Mouse (Mus musculus): ENCODE data around the gene Casc3. TPM values are rescaled to one million over a fixed set of nuclear protein-coding genes. Genes with fewer than 3 reads are reported as not detected.
"Not testable (repeated sequence)": the region's sequence is repeated elsewhere in the genome, so short reads cannot be mapped to it uniquely, and the experiment has no call there.

Casc3 gene
- polyA plus RNA-seq, 1 experiment from 2014 or later, result 34.5 TPM

- WGBS, result 37% methylated on average over 4 of the region's 4 CpGs
- H3K9me3 ChIP-seq (ENCODE audit: control insufficient read depth, low read length), result no peaks in the 10 kb centered on the region
- H3K4me2 ChIP-seq (ENCODE audit: low read length), result peak overlapping the region; percentile 77
- no peaks in the 10 kb centered on the region for H3K27me3 ChIP-seq (replicated peaks; ENCODE audit: control insufficient read depth, insufficient read depth, low read length)
- peak overlapping the region; percentile 100 for H3K4me3 ChIP-seq (ENCODE audit: low read depth, low read length)
- H3K4me1 ChIP-seq (replicated peaks; ENCODE audit: control insufficient read depth, insufficient read depth, low read length), result peaks cover 23% of the 10 kb centered on the region
- peak overlapping the region; percentile 98 for H3K9ac ChIP-seq (ENCODE audit: low read length)
- no peak for DNase-seq (ENCODE audit: low spot score)
- peaks cover 46% of the 10 kb centered on the region for H3K36me3 ChIP-seq (ENCODE audit: control insufficient read depth, insufficient read depth, low read length)
- ATAC-seq (replicated peaks; ENCODE audit: low FRiP score, low TSS enrichment, low read depth), result no peak
- H3K27ac ChIP-seq (ENCODE audit: low read depth), result no peak overlapping the region
Measured at GRCm38 (mm10) chr11:98797909-98798308, 6.8 kb upstream of the Casc3 start.

GRCm38 (mm10) chr11:98808417-98808816 lies 3.7 kb downstream of the Casc3 start:
- no peak overlapping the region for H3K9ac ChIP-seq (ENCODE audit: low read length)
- ATAC-seq (replicated peaks; ENCODE audit: low FRiP score, low TSS enrichment, low read depth), result no peak
- peak overlapping the region; percentile 97; the same call in 1 of the 2 replicates for H3K27ac ChIP-seq (ENCODE audit: low read depth)
- DNase-seq (ENCODE audit: low spot score), result no peak
- no peaks in the 10 kb centered on the region for H3K9me3 ChIP-seq (ENCODE audit: control insufficient read depth, low read length)
- WGBS, result 65% methylated on average over 2 of the region's 2 CpGs
- peaks cover 74% of the 10 kb centered on the region for H3K36me3 ChIP-seq (ENCODE audit: control insufficient read depth, insufficient read depth, low read length)
- H3K4me3 ChIP-seq (ENCODE audit: low read depth, low read length), result no peak overlapping the region
- peaks cover 16% of the 10 kb centered on the region for H3K4me1 ChIP-seq (replicated peaks; ENCODE audit: control insufficient read depth, insufficient read depth, low read length)
- H3K4me2 ChIP-seq (ENCODE audit: low read length), result peak overlapping the region; percentile 53
- no peaks in the 10 kb centered on the region for H3K27me3 ChIP-seq (replicated peaks; ENCODE audit: control insufficient read depth, insufficient read depth, low read length)

GRCm38 (mm10) chr11:98809457-98810290 lies 5.0 kb downstream of the Casc3 start:
- DNase-seq (ENCODE audit: low spot score) (peak; percentile 96), ATAC-seq (replicated peaks; ENCODE audit: low FRiP score, low TSS enrichment, low read depth) (peak; percentile 99)
- Histone ChIP-seq H3K4me3 (ENCODE audit: low read depth, low read length) (peak overlapping the region; percentile 75), H3K36me3 (ENCODE audit: control insufficient read depth, insufficient read depth, low read length) (peaks cover 73% of the 10 kb centered on the region), H3K27ac (ENCODE audit: low read depth) (peak overlapping the region; percentile 97), H3K9ac (ENCODE audit: low read length) (peak overlapping the region; percentile 86), H3K4me2 (ENCODE audit: low read length) (peak overlapping the region; percentile 88), H3K4me1 (replicated peaks; ENCODE audit: control insufficient read depth, insufficient read depth, low read length) (peaks cover 16% of the 10 kb centered on the region), H3K9me3 (ENCODE audit: control insufficient read depth, low read length) (no peaks in the 10 kb centered on the region), H3K27me3 (replicated peaks; ENCODE audit: control insufficient read depth, insufficient read depth, low read length) (no peaks in the 10 kb centered on the region)
- WGBS, result under 1% methylated on average over 73 of the region's 84 CpGs

GRCm38 (mm10) chr11:98810686-98811085 lies 6.0 kb downstream of the Casc3 start:
- DNase-seq (ENCODE audit: low spot score) (no peak), ATAC-seq (replicated peaks; ENCODE audit: low FRiP score, low TSS enrichment, low read depth) (no peak)
- H3K4me1 ChIP-seq (replicated peaks; ENCODE audit: control insufficient read depth, insufficient read depth, low read length), result peaks cover 16% of the 10 kb centered on the region
- peak overlapping the region; percentile 86 for H3K9ac ChIP-seq (ENCODE audit: low read length)
- H3K27me3 ChIP-seq (replicated peaks; ENCODE audit: control insufficient read depth, insufficient read depth, low read length), result no peaks in the 10 kb centered on the region
- 55% methylated on average over 7 of the region's 7 CpGs for WGBS
- no peaks in the 10 kb centered on the region for H3K9me3 ChIP-seq (ENCODE audit: control insufficient read depth, low read length)
- H3K36me3 ChIP-seq (ENCODE audit: control insufficient read depth, insufficient read depth, low read length), result peaks cover 73% of the 10 kb centered on the region
- H3K4me3 ChIP-seq (ENCODE audit: low read depth, low read length), result peak overlapping the region; percentile 75
- H3K4me2 ChIP-seq (ENCODE audit: low read length), result peak overlapping the region; percentile 88
- H3K27ac ChIP-seq (ENCODE audit: low read depth), result no peak overlapping the region

GRCm38 (mm10) chr11:98816706-98817239 lies 12.1 kb downstream of the Casc3 start:
- Histone ChIP-seq H3K36me3 (ENCODE audit: control insufficient read depth, insufficient read depth, low read length) (peaks cover 94% of the 10 kb centered on the region), H3K4me1 (replicated peaks; ENCODE audit: control insufficient read depth, insufficient read depth, low read length) (no peaks in the 10 kb centered on the region), H3K4me3 (ENCODE audit: low read depth, low read length) (no peak overlapping the region), H3K9me3 (ENCODE audit: control insufficient read depth, low read length) (no peaks in the 10 kb centered on the region), H3K27me3 (replicated peaks; ENCODE audit: control insufficient read depth, insufficient read depth, low read length) (no peaks in the 10 kb centered on the region), H3K4me2 (ENCODE audit: low read length) (no peak overlapping the region), H3K9ac (ENCODE audit: low read length) (no peak overlapping the region), H3K27ac (ENCODE audit: low read depth) (no peak overlapping the region)
- WGBS, result 91% methylated on average over 1 of the region's 1 CpGs
- ATAC-seq (replicated peaks; ENCODE audit: low FRiP score, low TSS enrichment, low read depth), result no peak
- DNase-seq (ENCODE audit: low spot score), result no peak

- no peaks in the 10 kb centered on the region for H3K4me1 ChIP-seq (replicated peaks; ENCODE audit: control insufficient read depth, insufficient read depth, low read length)
- H3K36me3 ChIP-seq (ENCODE audit: control insufficient read depth, insufficient read depth, low read length), result peaks cover 92% of the 10 kb centered on the region
- no peak overlapping the region for H3K4me3 ChIP-seq (ENCODE audit: low read depth, low read length)
- H3K27me3 ChIP-seq (replicated peaks; ENCODE audit: control insufficient read depth, insufficient read depth, low read length), result no peaks in the 10 kb centered on the region
- no peaks in the 10 kb centered on the region for H3K9me3 ChIP-seq (ENCODE audit: control insufficient read depth, low read length)
- ATAC-seq (replicated peaks; ENCODE audit: low FRiP score, low TSS enrichment, low read depth), result no peak
- no peak overlapping the region for H3K9ac ChIP-seq (ENCODE audit: low read length)
- DNase-seq (ENCODE audit: low spot score), result no peak
- 96% methylated on average over 5 of the region's 5 CpGs for WGBS
- no peak overlapping the region for H3K4me2 ChIP-seq (ENCODE audit: low read length)
- H3K27ac ChIP-seq (ENCODE audit: low read depth), result no peak overlapping the region
Measured at GRCm38 (mm10) chr11:98820968-98821367, 16.3 kb downstream of the Casc3 start.

- H3K9me3 ChIP-seq (ENCODE audit: control insufficient read depth, low read length); H3K4me3 ChIP-seq (ENCODE audit: low read depth, low read length); H3K27me3 ChIP-seq (replicated peaks; ENCODE audit: control insufficient read depth, insufficient read depth, low read length); DNase-seq (ENCODE audit: low spot score); H3K4me1 ChIP-seq (replicated peaks; ENCODE audit: control insufficient read depth, insufficient read depth, low read length); H3K4me2 ChIP-seq (ENCODE audit: low read length); ATAC-seq (replicated peaks; ENCODE audit: low FRiP score, low TSS enrichment, low read depth); H3K9ac ChIP-seq (ENCODE audit: low read length); H3K27ac ChIP-seq (ENCODE audit: low read depth): not testable (repeated sequence)
- peaks cover 92% of the 10 kb centered on the region for H3K36me3 ChIP-seq (ENCODE audit: control insufficient read depth, insufficient read depth, low read length)
- 94% methylated on average over 2 of the region's 2 CpGs for WGBS
Measured at GRCm38 (mm10) chr11:98826071-98826470, 21.4 kb downstream of the Casc3 start.

- Histone ChIP-seq H3K9me3 (ENCODE audit: control insufficient read depth, low read length) (no peaks in the 10 kb centered on the region), H3K27me3 (replicated peaks; ENCODE audit: control insufficient read depth, insufficient read depth, low read length) (no peaks in the 10 kb centered on the region), H3K4me1 (replicated peaks; ENCODE audit: control insufficient read depth, insufficient read depth, low read length) (no peaks in the 10 kb centered on the region), H3K36me3 (ENCODE audit: control insufficient read depth, insufficient read depth, low read length) (peaks cover 93% of the 10 kb centered on the region), H3K4me3 (ENCODE audit: low read depth, low read length) (no peak overlapping the region), H3K4me2 (ENCODE audit: low read length) (no peak overlapping the region), H3K27ac (ENCODE audit: low read depth) (no peak overlapping the region), H3K9ac (ENCODE audit: low read length) (no peak overlapping the region)
- no peak for ATAC-seq (replicated peaks; ENCODE audit: low FRiP score, low TSS enrichment, low read depth)
- no peak for DNase-seq (ENCODE audit: low spot score)
- WGBS, result 89% methylated on average over 2 of the region's 2 CpGs
Measured at GRCm38 (mm10) chr11:98827877-98828276, 23.2 kb downstream of the Casc3 start.
